Mouse (Mus musculus): ENCODE measurements around the gene Btbd35f13.
"Not testable (repeated sequence)": the region's sequence is repeated elsewhere in the genome, so short reads cannot be mapped to it uniquely, and the experiment has no call there.

Btbd35f13 gene

DNA sequence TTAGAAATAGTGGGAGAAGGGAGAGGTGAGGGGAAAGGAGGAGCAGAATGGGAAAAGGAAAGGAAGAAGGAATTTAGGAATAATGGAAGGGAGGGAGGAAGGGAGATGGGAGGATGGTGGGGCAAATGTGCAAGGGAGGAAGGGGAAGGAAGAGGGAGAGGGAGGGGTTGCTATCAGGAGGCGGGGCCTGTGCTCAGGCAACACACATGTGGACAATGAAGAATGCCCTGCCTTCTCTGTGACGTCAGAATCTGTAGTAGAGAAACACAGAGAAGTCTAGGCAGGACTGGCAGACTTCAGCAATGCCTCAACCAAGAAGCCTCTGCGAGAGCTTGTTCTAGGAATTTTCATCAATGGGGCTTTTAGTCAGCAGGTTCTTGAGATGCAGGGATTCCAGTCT lies at the start of gene Btbd35f13:
Gene Btbd35f13, plus strand, starts transcription at position 301 of the 400 bp plus-strand sequence.
- not testable (repeated sequence) for DNase-seq

DNA sequence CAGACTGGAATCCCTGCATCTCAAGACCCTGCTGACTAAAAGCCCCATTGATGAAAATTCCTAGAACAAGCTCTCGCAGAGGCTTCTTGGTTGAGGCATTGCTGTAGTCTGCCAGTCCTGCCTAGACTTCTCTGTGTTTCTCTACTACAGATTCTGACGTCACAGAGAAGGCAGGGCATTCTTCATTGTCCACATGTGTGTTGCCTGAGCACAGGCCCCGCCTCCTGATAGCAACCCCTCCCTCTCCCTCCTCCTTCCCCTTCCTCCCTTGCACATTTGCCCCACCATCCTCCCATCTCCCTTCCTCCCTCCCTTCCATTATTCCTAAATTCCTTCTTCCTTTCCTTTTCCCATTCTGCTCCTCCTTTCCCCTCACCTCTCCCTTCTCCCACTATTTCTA lies 45.3 kb downstream of the Btbd35f13 start, which contains the start of gene Btbd35f14:
Gene Btbd35f14, minus strand, starts transcription at position 101 of the 400 bp plus-strand sequence.
- DNase-seq, result not testable (repeated sequence)
